Mouse (Mus musculus) brain, adult 2 months (tissue): ENCODE data around the gene Nabp2.
A peak's percentile ranks its signal among the peaks of the same experiment; 100 is the strongest.

Experiments
- DNase-seq: peaks from one replicate; pipeline ENCODE4 v3.0.0; 2011; ENCODE audit warnings: low read depth, low spot score

The Nabp2 gene

GRCm38 (mm10) chr10:128388941-128389340 is 22.4 kb downstream of the Nabp2 start:
- DNase-seq = no peak

- no peak for DNase-seq
These were observed 25.4 kb downstream of the Nabp2 start for GRCm38 (mm10) chr10:128385902-128386301.

GRCm38 (mm10) chr10:128382482-128382881 is 28.8 kb downstream of the Nabp2 start:
- DNase-seq = no peak

- no peak for DNase-seq
These were observed 30.7 kb downstream of the Nabp2 start for GRCm38 (mm10) chr10:128380565-128380964.

GRCm38 (mm10) chr10:128379260-128379659 is 32.0 kb downstream of the Nabp2 start:
- peak; percentile 49 for DNase-seq

GRCm38 (mm10) chr10:128378462-128378861 is 32.8 kb downstream of the Nabp2 start:
- peak; percentile 79 for DNase-seq

GRCm38 (mm10) chr10:128377940-128378448 is 33.3 kb downstream of the Nabp2 start:
- DNase-seq = peak; percentile 61

- DNase-seq = no peak
These were observed 33.9 kb downstream of the Nabp2 start for GRCm38 (mm10) chr10:128377222-128377939.

- DNase-seq = peak; percentile 92
These were observed 34.7 kb downstream of the Nabp2 start, which contains the start of gene Ankrd52 for GRCm38 (mm10) chr10:128376455-128377211. Gene Ankrd52 (plus strand): TSS chr10:128377115.

- no peak for DNase-seq
These were observed 35.2 kb downstream of the Nabp2 start for GRCm38 (mm10) chr10:128376099-128376454.

- no peak for DNase-seq
These were observed 36.9 kb downstream of the Nabp2 start for GRCm38 (mm10) chr10:128374393-128374792.

- no peak for DNase-seq
These were observed 38.1 kb downstream of the Nabp2 start for GRCm38 (mm10) chr10:128372989-128373748.

- DNase-seq = no peak
These were observed 39.1 kb downstream of the Nabp2 start for GRCm38 (mm10) chr10:128372142-128372541.

GRCm38 (mm10) chr10:128370601-128371000 is 40.7 kb downstream of the Nabp2 start:
- DNase-seq = no peak

- peak; percentile 15 for DNase-seq
These were observed 41.3 kb downstream of the Nabp2 start for GRCm38 (mm10) chr10:128370021-128370420.

- DNase-seq = no peak
These were observed 41.7 kb downstream of the Nabp2 start for GRCm38 (mm10) chr10:128369599-128369998.

GRCm38 (mm10) chr10:128369218-128369543 is 42.1 kb downstream of the Nabp2 start:
- DNase-seq = no peak

- peak; percentile 99 for DNase-seq
These were observed 42.7 kb downstream of the Nabp2 start, which contains the start of gene Coq10a for GRCm38 (mm10) chr10:128368402-128369217. Gene Coq10a (minus strand): TSS chr10:128368997.

- no peak for DNase-seq
These were observed 43.3 kb downstream of the Nabp2 start for GRCm38 (mm10) chr10:128367899-128368401.

- peak; percentile 71 for DNase-seq
These were observed 48.7 kb downstream of the Nabp2 start for GRCm38 (mm10) chr10:128362568-128362967.

GRCm38 (mm10) chr10:128361836-128362235 is 49.5 kb downstream of the Nabp2 start:
- DNase-seq = no peak
